Mouse (Mus musculus): ENCODE results near the gene Uroc1.

DNA sequence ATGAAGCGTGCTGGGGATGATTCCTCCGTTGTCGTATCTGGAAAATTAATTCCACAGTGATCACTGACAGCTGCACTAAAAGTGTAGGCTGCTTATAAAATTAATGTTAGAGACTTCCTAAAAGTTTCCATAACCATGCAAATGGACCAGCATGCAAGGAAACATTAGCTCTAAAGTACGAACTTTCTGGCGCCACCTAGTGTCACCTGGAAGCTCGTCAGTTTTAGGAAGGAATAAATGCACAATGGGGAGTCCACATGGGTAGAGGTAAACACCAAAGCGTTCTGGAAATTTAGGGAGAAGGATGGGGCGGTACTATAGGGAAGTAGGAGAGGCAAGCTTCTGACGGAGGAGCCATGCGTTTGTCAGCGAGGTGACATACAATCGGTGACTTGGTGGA, 44.8 kb upstream of the Uroc1 start:
- TF ChIP-seq CTCF (IDR thresholded peaks at IDR 0.05; ENCODE audit: control insufficient read depth, insufficient read depth, insufficient read length) (no peak), MYOD1 (IDR thresholded peaks at IDR 0.05; ENCODE audit: control insufficient read depth, insufficient read length, low read depth) (no peak), USF1 (IDR thresholded peaks at IDR 0.05; ENCODE audit: low read depth) (no peak), MAX (IDR thresholded peaks at IDR 0.05) (no peak), MYOG (IDR thresholded peaks at IDR 0.05; ENCODE audit: control insufficient read depth, extremely low read depth, insufficient read length) (no peak)
